Mouse (Mus musculus) testis, adult 2 months (tissue): Measurements from ENCODE around the gene Tmem263.

Experiments
- CTCF ChIP-seq: fragments of 200-500 bp; IDR thresholded peaks from 2 replicates; pipeline ENCODE4 v1.5.1; 2012; ENCODE audit warnings: low read depth, mild to moderate bottlenecking, inconsistent platforms, low read length, moderate library complexity; ENCODE audit not compliant: control insufficient read depth, insufficient read depth, insufficient replicate concordance
- POLR2A ChIP-seq: fragments of 200-500 bp; IDR thresholded peaks from 2 replicates; pipeline ENCODE4 v1.6.1; 2012; ENCODE audit warnings: low read depth, mild to moderate bottlenecking, inconsistent platforms, low read length, moderate library complexity; ENCODE audit not compliant: control insufficient read depth

GRCm38 (mm10) chr10:85127395-85128287, 25.2 kb downstream of the Tmem263 start, which contains the start of gene Mterf2:
- TF ChIP-seq POLR2A (0 out of 2 replicates have a peak, but pooled peaks have one; percentile 25), CTCF (no peak)
